Mouse (Mus musculus): ENCODE results near the gene Usp45. TPM values are rescaled to one million over a fixed set of nuclear protein-coding genes. Genes with fewer than 3 reads are reported as not detected.

Gene Usp45
- polyA plus RNA-seq, 1 experiment from 2014 or later, result 14.5 TPM

DNA sequence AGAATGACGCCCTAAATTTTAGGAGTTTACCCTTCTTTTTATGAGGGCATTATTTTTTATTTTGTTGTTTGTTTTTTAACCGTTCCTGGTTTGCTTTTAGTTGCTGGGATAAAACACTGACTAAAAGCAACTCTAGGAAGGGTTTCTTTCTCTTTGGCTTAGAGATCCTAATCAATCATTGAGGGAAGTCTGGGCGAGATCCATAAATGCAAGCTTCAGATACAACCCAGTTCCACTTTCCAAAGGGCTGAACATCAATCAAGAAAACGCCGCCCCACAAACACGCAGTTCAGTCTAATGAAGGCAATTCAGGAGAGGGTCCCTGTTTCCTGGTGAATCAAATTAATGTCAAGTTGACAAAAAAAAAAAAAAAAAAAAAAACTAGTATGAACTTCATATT, 111.8 kb downstream of the Usp45 start:
- Histone ChIP-seq H3K9me3 (ENCODE audit: control insufficient read depth, low read length) (no peaks in the 10 kb centered on the region), H3K27ac (ENCODE audit: low read depth, low read length) (no peak overlapping the region), H3K9ac (ENCODE audit: low read length) (no peak overlapping the region), H3K4me2 (ENCODE audit: low read depth, low read length, severe bottlenecking) (peak overlapping the region; percentile 39; the same call in 1 of the 2 replicates), H3K27me3 (ENCODE audit: control insufficient read depth, insufficient read depth, low read length) (no peaks in the 10 kb centered on the region), H3K4me1 (replicated peaks; ENCODE audit: control insufficient read depth, insufficient read depth, low read length) (no peaks in the 10 kb centered on the region), H3K4me3 (ENCODE audit: low read depth, low read length) (peak overlapping the region; percentile 68), H3K36me3 (ENCODE audit: control insufficient read depth, insufficient read depth, low read length) (peaks cover 5% of the 10 kb centered on the region)
- WGBS, result 44% methylated on average over 6 of the region's 6 CpGs
- DNase-seq (ENCODE audit: low spot score), result no peak
- no peak for ATAC-seq (replicated peaks; ENCODE audit: low FRiP score)

DNA sequence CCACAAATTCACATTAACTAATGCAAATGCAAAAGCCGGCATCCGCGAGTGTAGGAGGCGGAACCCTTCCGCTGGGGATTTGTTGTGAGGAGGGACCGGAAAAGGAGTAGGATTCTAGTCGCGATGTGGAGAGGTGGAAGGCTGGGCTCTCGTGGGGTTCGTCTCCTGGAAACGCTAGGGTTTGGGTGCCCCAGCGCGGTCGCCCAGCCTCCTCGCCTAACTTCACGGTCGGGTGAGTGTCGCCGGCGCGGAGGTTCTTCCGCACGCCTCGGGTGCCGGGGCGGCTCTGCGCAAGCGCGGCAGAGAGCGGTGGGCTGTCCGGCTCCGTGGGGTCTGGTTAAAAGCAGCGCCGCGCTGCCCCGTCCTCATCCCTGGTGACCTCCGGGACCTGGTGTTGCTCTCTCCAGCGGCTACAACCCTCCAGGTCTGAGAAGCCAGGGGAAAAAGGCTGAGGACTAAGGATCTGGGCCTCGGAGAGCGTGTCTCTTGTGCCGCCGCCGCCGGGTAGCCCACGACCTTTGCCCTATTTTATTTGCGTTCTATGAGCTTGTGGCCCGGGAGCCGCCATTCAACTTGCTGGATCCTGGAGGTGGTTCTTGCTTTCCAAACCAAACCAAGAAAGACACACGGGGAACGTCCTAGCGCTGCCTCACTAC, 112.7 kb downstream of the Usp45 start, which contains the start of gene Coq3:
TSS of gene Coq3 (plus strand) at position 109 of the 656 bp plus-strand sequence.
- peak; percentile 96 for ATAC-seq (replicated peaks; ENCODE audit: low FRiP score)
- no peaks in the 10 kb centered on the region for H3K27me3 ChIP-seq (ENCODE audit: control insufficient read depth, insufficient read depth, low read length)
- peak within 1 kb of the TSS; percentile 39 for H3K4me2 ChIP-seq (ENCODE audit: low read depth, low read length, severe bottlenecking)
- no peaks in the 10 kb centered on the region for H3K9me3 ChIP-seq (ENCODE audit: control insufficient read depth, low read length)
- H3K4me1 ChIP-seq (replicated peaks; ENCODE audit: control insufficient read depth, insufficient read depth, low read length), result no peaks in the 10 kb centered on the region
- peak within 1 kb of the TSS; percentile 68 for H3K4me3 ChIP-seq (ENCODE audit: low read depth, low read length)
- peak within 1 kb of the TSS; percentile 82 for H3K27ac ChIP-seq (ENCODE audit: low read depth, low read length)
- peak within 1 kb of the TSS; percentile 78 for H3K9ac ChIP-seq (ENCODE audit: low read length)
- H3K36me3 ChIP-seq (ENCODE audit: control insufficient read depth, insufficient read depth, low read length), result peaks cover 2% of the 10 kb centered on the region; the same call in 1 of the 2 replicates
- WGBS, result under 1% methylated on average over 51 of the region's 51 CpGs
- peak; percentile 90 for DNase-seq (ENCODE audit: low spot score)

DNA sequence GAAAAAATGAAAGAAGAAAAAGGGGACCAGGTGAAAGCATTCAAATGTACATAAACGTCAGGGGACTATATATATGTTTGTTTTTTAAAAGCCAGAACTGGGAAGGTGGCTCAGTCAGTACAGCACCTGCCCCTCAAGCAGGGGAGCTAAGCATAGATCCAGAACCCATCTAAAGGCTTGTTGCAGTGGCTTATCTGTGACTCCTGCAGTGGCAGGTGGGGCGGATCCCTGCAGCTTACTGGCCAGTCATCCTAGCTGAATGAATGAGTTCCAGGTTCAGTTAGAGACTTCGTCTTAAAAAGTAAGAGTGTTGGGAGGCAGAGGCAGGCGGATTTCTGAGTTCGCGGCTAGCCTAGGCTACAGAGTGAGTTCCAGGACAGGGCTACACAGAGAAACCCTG, 115.8 kb downstream of the Usp45 start:
- Histone ChIP-seq H3K4me2 (ENCODE audit: low read depth, low read length, severe bottlenecking) (no peak overlapping the region), H3K4me1 (replicated peaks; ENCODE audit: control insufficient read depth, insufficient read depth, low read length) (no peaks in the 10 kb centered on the region), H3K27me3 (ENCODE audit: control insufficient read depth, insufficient read depth, low read length) (no peaks in the 10 kb centered on the region), H3K9ac (ENCODE audit: low read length) (no peak overlapping the region), H3K36me3 (ENCODE audit: control insufficient read depth, insufficient read depth, low read length) (no peaks in the 10 kb centered on the region), H3K27ac (ENCODE audit: low read depth, low read length) (no peak overlapping the region), H3K4me3 (ENCODE audit: low read depth, low read length) (no peak overlapping the region), H3K9me3 (ENCODE audit: control insufficient read depth, low read length) (no peaks in the 10 kb centered on the region)
- WGBS, result 92% methylated on average over 6 of the region's 6 CpGs
- ATAC-seq (replicated peaks; ENCODE audit: low FRiP score), result no peak
- DNase-seq (ENCODE audit: low spot score), result no peak

DNA sequence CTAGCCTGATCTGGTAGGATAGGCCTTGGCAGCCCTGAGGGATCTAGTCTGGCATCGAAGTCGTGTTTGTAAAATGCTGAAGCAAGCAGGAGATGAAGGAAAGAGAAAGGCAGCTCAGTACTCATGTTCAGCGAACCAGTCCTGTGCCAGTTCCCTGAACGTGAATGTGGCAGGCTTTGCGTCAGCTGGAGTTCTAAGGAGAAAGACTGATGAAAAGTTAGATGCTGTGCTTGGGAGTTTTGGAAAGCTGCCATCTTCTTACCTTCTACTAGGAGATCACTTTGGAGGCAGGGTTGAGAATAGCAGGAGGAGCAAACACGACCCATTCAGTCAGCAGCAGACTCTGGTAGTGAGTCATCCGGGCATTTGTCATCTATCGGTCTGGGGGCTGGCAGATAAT, 118.9 kb downstream of the Usp45 start:
- Histone ChIP-seq H3K9ac (ENCODE audit: low read length) (no peak overlapping the region), H3K27ac (ENCODE audit: low read depth, low read length) (no peak overlapping the region), H3K4me2 (ENCODE audit: low read depth, low read length, severe bottlenecking) (no peak overlapping the region), H3K4me3 (ENCODE audit: low read depth, low read length) (no peak overlapping the region), H3K36me3 (ENCODE audit: control insufficient read depth, insufficient read depth, low read length) (no peaks in the 10 kb centered on the region), H3K27me3 (ENCODE audit: control insufficient read depth, insufficient read depth, low read length) (no peaks in the 10 kb centered on the region), H3K4me1 (replicated peaks; ENCODE audit: control insufficient read depth, insufficient read depth, low read length) (no peaks in the 10 kb centered on the region), H3K9me3 (ENCODE audit: control insufficient read depth, low read length) (no peaks in the 10 kb centered on the region)
- ATAC-seq (replicated peaks; ENCODE audit: low FRiP score) (no peak), DNase-seq (ENCODE audit: low spot score) (no peak)
- 90% methylated on average over 8 of the region's 8 CpGs for WGBS

Other genes starting within 250 kb of the Usp45 start
- gene Prdm13, start 81.2 kb upstream of the Usp45 start, polyA plus RNA-seq (2014; fragmentation: Nextera tagmentation; extraction: Ambion mirVana), result 0.24 and 0.44 TPM in 2 replicates
- gene Ccnc, start 39.5 kb upstream of the Usp45 start, polyA plus RNA-seq (2014; fragmentation: Nextera tagmentation; extraction: Ambion mirVana), result 70.2 and 73.3 TPM in 2 replicates
- gene Tstd3, start 56 bp downstream of the Usp45 start, polyA plus RNA-seq (2014; fragmentation: Nextera tagmentation; extraction: Ambion mirVana), result 20.4 and 23.9 TPM in 2 replicates
- gene Pnisr, start 80.4 kb downstream of the Usp45 start, polyA plus RNA-seq (2014; fragmentation: Nextera tagmentation; extraction: Ambion mirVana), result 193 and 236 TPM in 2 replicates
- 12.9 and 13.1 TPM in 2 replicates for gene Coq3, start 112.5 kb downstream of the Usp45 start, polyA plus RNA-seq (2014; fragmentation: Nextera tagmentation; extraction: Ambion mirVana)
- gene Faxc, start 164.2 kb downstream of the Usp45 start, polyA plus RNA-seq (2014; fragmentation: Nextera tagmentation; extraction: Ambion mirVana), result 20.6 and 21.6 TPM in 2 replicates